ENCODE assay signal across 8 mouse cellular contexts in genomic region chr6:116264018-116264651, GRCm38 (mm10). TPM values are rescaled to one million over a fixed set of nuclear protein-coding genes. Genes with fewer than 3 reads are reported as not detected.
DNase-seq lines count a peak whose midpoint lies in the region; ATAC-seq lines count a peak whose summit lies in the region.

Gene Zfand4 (plus strand): TSS chr6:116264222.

- H3K27me3 ChIP-seq in hindbrain, embryonic 14.5 days (ENCODE audit: control insufficient read depth, insufficient read depth, low read length) = no peaks in the 10 kb centered on the region

- H3K9ac ChIP-seq in hindbrain, embryonic 14.5 days = peak within 1 kb of the TSS; percentile 81

- ATAC-seq in hindbrain, embryonic 14.5 days (ENCODE audit: low FRiP score) = peak; percentile 96

- H3K9me3 ChIP-seq in hindbrain, embryonic 14.5 days (ENCODE audit: control insufficient read depth, low read length) = no peaks in the 10 kb centered on the region

- peak within 1 kb of the TSS; percentile 66 for H3K4me3 ChIP-seq in hindbrain, embryonic 14.5 days (replicated peaks; ENCODE audit: low read length)

- H3K4me2 ChIP-seq in hindbrain, embryonic 14.5 days (replicated peaks) = peak within 1 kb of the TSS; percentile 73

- DNase-seq in NIH3T3 (ENCODE audit: low read depth) = peak; percentile 94
- peak; percentile 98 for DNase-seq in cerebellum, postnatal 10 days
- DNase-seq in frontal cortex, postnatal 14 days (ENCODE audit: low spot score in 2 of 2) = peak; percentile 76 to 84
- DNase-seq in hindbrain, embryonic 14.5 days (ENCODE audit: low spot score) = peak; percentile 91
- peak; percentile 89 to 91 for DNase-seq in layer of hippocampus, postnatal 36 days
- DNase-seq in lung, postnatal 36 days = peak; percentile 92
- DNase-seq in retina, postnatal 1 day = peak; percentile 96
- DNase-seq in urinary bladder, adult 18-20 months (ENCODE audit: low spot score in 2 of 2) = peak; percentile 82 to 88

- H3K4me1 ChIP-seq in hindbrain, embryonic 14.5 days (replicated peaks; ENCODE audit: control insufficient read depth, insufficient read depth, low read length) = peaks cover 19% of the 10 kb centered on the region

- no peak within 1 kb of the TSS; the same call in 1 of the 2 replicates for H3K27ac ChIP-seq in hindbrain, embryonic 14.5 days

- H3K36me3 ChIP-seq in hindbrain, embryonic 14.5 days (replicated peaks; ENCODE audit: control insufficient read depth, insufficient read depth) = peaks cover 34% of the 10 kb centered on the region

- WGBS in hindbrain, embryonic 14.5 days = under 1% methylated on average over 47 of the region's 67 CpGs

RNA-seq across cellular contexts. Expression of gene Zfand4, which starts in this region (rescaled TPM):
- polyA plus RNA-seq in hindbrain, embryonic 14.5 days (2014; fragmentation: Nextera tagmentation; extraction: Ambion mirVana) = 6.7 and 7.4 TPM in 2 replicates
- 1 to 10 TPM; 6.2 to 9.1 TPM for total RNA-seq in layer of hippocampus, postnatal 36 days (2021)
